Mouse (Mus musculus) thymus, adult 2 months (tissue): ENCODE results near the gene Calhm3.

Experiments
- CTCF ChIP-seq: fragments of 200-500 bp; IDR thresholded peaks from 2 replicates; pipeline ENCODE4 v1.5.1; 2012; ENCODE audit warnings: mild to moderate bottlenecking, control low read depth, low read length, moderate library complexity, borderline replicate concordance; ENCODE audit not compliant: control insufficient read depth, poor library complexity, insufficient read depth; ENCODE audit errors: extremely low read depth
- POLR2A ChIP-seq: fragments of 200-500 bp; IDR thresholded peaks from 2 replicates; pipeline ENCODE4 v1.6.1; 2012; ENCODE audit warnings: mild to moderate bottlenecking, low read length, control low read depth, moderate library complexity; ENCODE audit not compliant: control insufficient read depth, poor library complexity, insufficient read depth; ENCODE audit errors: extremely low read depth

GRCm38 (mm10) chr19:47204653-47205052, 47.1 kb upstream of the Calhm3 start:
- no peak for TF ChIP-seq POLR2A
- no peak for TF ChIP-seq CTCF
